Mouse (Mus musculus) hindbrain, embryonic 15.5 days (tissue): ENCODE results near the gene Pde2a. TPM values are rescaled to one million over a fixed set of nuclear protein-coding genes. Genes with fewer than 3 reads are reported as not detected.

Source experiments
- microRNA counts: library from miRNA; unstranded; fragments of <30 nt; microRNA quantifications from one replicate; lab custom pipeline; 2016
- microRNA-seq: library from miRNA; unstranded; fragments of <30 nt; microRNA quantifications from one replicate; pipeline ENCODE4, GENCODE M21; 2016
- polyA plus RNA-seq: library from polyadenylated mRNA; unstranded; fragments of >200 nt; fragmentation: Nextera tagmentation; extraction: Ambion mirVana; gene quantifications from 2 replicates; pipeline ENCODE4 v1.2.1, GENCODE M21; 2015

Pde2a gene
- polyA plus RNA-seq, 1 experiment from 2014 or later, result 34.8 TPM

MicroRNAs within 50 kb of the gene (microRNA counts, 519-probe panel; counts per million panel counts)
- microRNA mmu-miR-139-3p (lab: Ali Mortazavi, UCI), result not detected
- 1,807 counts per million, percentile 13 among the panel's probes with 10 or more counts for microRNA mmu-miR-139-5p (lab: Ali Mortazavi, UCI)

Small RNA genes within 50 kb of the gene (microRNA-seq; reads per million reads assigned to microRNA genes)
- 4,638 reads per million, percentile 91 among the genes with 10 or more reads in this experiment for gene Mir139

Other genes with a start within 250 kb of the Pde2a start
- 27.4 and 31.1 TPM in 2 replicates for gene Atg16l2, start 119.4 kb upstream of the Pde2a start, polyA plus RNA-seq
- gene Stard10, start 104.6 kb upstream of the Pde2a start, polyA plus RNA-seq, result 10.8 and 11.8 TPM in 2 replicates
- 10.6 and 11.0 TPM in 2 replicates for gene Arap1, start 73.6 kb upstream of the Pde2a start, polyA plus RNA-seq
- gene Gm45837, start 10.8 kb upstream of the Pde2a start, polyA plus RNA-seq, result not detected in 2 replicates
- not detected in 2 replicates for gene Art2b, start 163.9 kb downstream of the Pde2a start, polyA plus RNA-seq
- 37.5 and 43.5 TPM in 2 replicates for gene Clpb, start 241.9 kb downstream of the Pde2a start, polyA plus RNA-seq